Mouse (Mus musculus): ENCODE data around the gene Rnf166. TPM values are rescaled to one million over a fixed set of nuclear protein-coding genes. Genes with fewer than 3 reads are reported as not detected.

The Rnf166 gene
- polyA plus RNA-seq, 1 experiment: 36.3 TPM

DNA sequence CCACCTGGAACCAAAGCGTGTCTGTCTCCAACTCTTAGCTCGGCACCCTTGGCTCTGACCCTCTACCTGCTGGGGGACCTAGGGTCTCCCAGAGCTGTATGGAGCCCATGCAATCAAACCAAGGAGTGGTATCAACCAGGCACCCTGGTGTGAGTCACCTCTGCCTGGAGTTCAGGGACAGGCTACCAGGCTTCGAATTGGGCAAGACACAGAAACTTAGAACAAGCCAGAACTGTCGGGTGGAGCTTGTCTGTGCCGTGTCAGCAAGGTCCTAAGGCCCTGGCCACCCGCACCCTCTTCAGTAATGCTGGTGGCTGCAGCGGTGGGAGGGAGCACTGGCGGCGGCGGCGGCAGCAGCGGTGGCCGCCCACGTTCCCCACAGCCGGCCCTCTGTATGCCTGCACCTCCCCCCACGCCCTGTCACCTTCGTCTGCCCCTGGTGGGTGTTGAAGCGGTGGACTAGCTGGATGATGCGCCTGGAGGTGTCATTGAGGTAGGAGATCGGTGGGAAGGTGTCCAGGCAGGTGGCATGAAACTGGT is 39.2 kb downstream of the Rnf166 start:
- Histone ChIP-seq H3ac (ENCODE audit: control insufficient read depth, insufficient read length) (no peak overlapping the region), H3K4me2 (ENCODE audit: low read depth) (no peak overlapping the region), H3K4me3 (no peak overlapping the region), H3K79me2 (ENCODE audit: control insufficient read depth, insufficient read depth) (peaks cover 2% of the 10 kb centered on the region), H3K27me3 (ENCODE audit: control insufficient read depth, insufficient read depth, insufficient read length) (no peaks in the 10 kb centered on the region), H3K36me3 (ENCODE audit: control insufficient read depth, insufficient read depth) (peaks cover 18% of the 10 kb centered on the region)
- TF ChIP-seq TCF12 (IDR thresholded peaks at IDR 0.05; ENCODE audit: insufficient read depth, poor library complexity, severe bottlenecking): no peak
- no peak for TF ChIP-seq USF1 (IDR thresholded peaks at IDR 0.05; ENCODE audit: low read depth)
- no peak for TF ChIP-seq SRF (IDR thresholded peaks at IDR 0.05; ENCODE audit: control insufficient read depth, insufficient read length, low read depth)
- no peak for TF ChIP-seq POLR2AphosphoS2 (IDR thresholded peaks at IDR 0.05; ENCODE audit: insufficient read length, low read depth)
- TF ChIP-seq POLR2A (IDR thresholded peaks at IDR 0.05; ENCODE audit: insufficient read length, low read depth): no peak
- TF ChIP-seq REST (IDR thresholded peaks at IDR 0.05; ENCODE audit: insufficient read depth, insufficient read length): no peak
- TF ChIP-seq E2F4 (IDR thresholded peaks at IDR 0.05; ENCODE audit: insufficient read depth): no peak
- TF ChIP-seq MYOG (IDR thresholded peaks at IDR 0.05; ENCODE audit: control insufficient read depth in 1 of 3, insufficient read depth in 1 of 3, insufficient read length in 2 of 3, low read depth in 2 of 3): no peak
- TF ChIP-seq MAX (IDR thresholded peaks at IDR 0.05; ENCODE audit: low read depth): no peak
- TF ChIP-seq TCF3 (IDR thresholded peaks at IDR 0.05; ENCODE audit: insufficient read length, low read depth): no peak
- no peak for TF ChIP-seq MYOD1 (IDR thresholded peaks at IDR 0.05; ENCODE audit: control insufficient read depth in 1 of 3, insufficient read length in 2 of 3, low read depth in 2 of 3)
- no peak for TF ChIP-seq CEBPB (IDR thresholded peaks at IDR 0.05; ENCODE audit: insufficient read depth, poor library complexity, severe bottlenecking)

DNA sequence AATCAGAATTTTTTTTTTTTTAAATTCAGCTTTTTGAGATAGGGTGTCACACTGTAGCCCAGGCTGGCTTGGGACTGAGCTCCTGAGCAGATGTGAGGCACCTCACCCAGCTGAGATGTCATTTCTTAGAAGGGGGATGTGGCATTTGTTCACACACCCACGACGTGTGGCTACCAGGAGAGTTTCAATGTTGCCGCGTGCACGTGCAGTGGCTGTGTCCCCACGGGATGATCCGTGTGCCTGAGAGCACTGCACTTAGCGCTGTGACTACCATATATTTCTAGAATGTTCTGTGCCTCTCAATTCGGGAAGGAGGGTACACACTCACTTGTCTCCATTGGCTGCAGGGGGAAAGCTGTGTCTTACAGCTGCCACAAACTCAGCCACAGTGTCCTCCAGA is 39.7 kb downstream of the Rnf166 start:
- peaks cover 18% of the 10 kb centered on the region for H3K36me3 ChIP-seq (ENCODE audit: control insufficient read depth, insufficient read depth)
- H3K27me3 ChIP-seq (ENCODE audit: control insufficient read depth, insufficient read depth, insufficient read length): no peaks in the 10 kb centered on the region

DNA sequence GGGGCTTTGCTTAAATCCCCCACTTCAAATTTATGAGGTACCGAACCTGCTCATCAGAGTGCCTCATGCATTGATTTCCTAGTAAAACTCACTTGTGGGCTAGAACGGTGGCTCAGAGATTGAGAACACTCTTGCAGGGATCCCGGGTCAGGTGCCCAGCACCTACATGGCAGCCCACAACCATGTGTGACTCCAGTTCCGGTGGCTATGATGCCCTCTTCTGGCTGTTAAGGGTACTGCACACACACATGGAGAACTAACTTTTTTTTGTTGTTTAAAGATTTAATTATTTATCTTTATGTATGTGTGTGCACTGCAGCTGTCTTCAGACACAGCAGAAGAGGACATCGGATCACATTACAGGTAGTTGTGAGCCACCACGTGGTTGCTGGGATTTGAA is 40.5 kb downstream of the Rnf166 start:
- Histone ChIP-seq H3K4me2 (ENCODE audit: low read depth) (no peak overlapping the region), H3K79me2 (ENCODE audit: control insufficient read depth, insufficient read depth) (no peaks in the 10 kb centered on the region), H3K4me3 (no peak overlapping the region), H3ac (ENCODE audit: control insufficient read depth, insufficient read length) (no peak overlapping the region), H3K27me3 (ENCODE audit: control insufficient read depth, insufficient read depth, insufficient read length) (no peaks in the 10 kb centered on the region), H3K36me3 (ENCODE audit: control insufficient read depth, insufficient read depth) (peaks cover 18% of the 10 kb centered on the region)
- TF ChIP-seq TCF3 (IDR thresholded peaks at IDR 0.05; ENCODE audit: insufficient read length, low read depth): no peak
- no peak for TF ChIP-seq CEBPB (IDR thresholded peaks at IDR 0.05; ENCODE audit: insufficient read depth, poor library complexity, severe bottlenecking)
- TF ChIP-seq MYOD1 (IDR thresholded peaks at IDR 0.05; ENCODE audit: control insufficient read depth in 1 of 3, insufficient read length in 2 of 3, low read depth in 2 of 3): no peak

More for the DNA sequence above, 39.7 kb downstream of the Rnf166 start:
- no peak overlapping the region for H3K4me2 ChIP-seq (ENCODE audit: low read depth)
- no peaks in the 10 kb centered on the region for H3K79me2 ChIP-seq (ENCODE audit: control insufficient read depth, insufficient read depth)
- TF ChIP-seq USF1 (IDR thresholded peaks at IDR 0.05; ENCODE audit: low read depth) (no peak), SRF (IDR thresholded peaks at IDR 0.05; ENCODE audit: control insufficient read depth, insufficient read length, low read depth) (no peak), CEBPB (IDR thresholded peaks at IDR 0.05; ENCODE audit: insufficient read depth, poor library complexity, severe bottlenecking) (no peak), MYOD1 (IDR thresholded peaks at IDR 0.05; ENCODE audit: control insufficient read depth in 1 of 3, insufficient read length in 2 of 3, low read depth in 2 of 3) (no peak), TCF3 (IDR thresholded peaks at IDR 0.05; ENCODE audit: insufficient read length, low read depth) (no peak), TCF12 (IDR thresholded peaks at IDR 0.05; ENCODE audit: insufficient read depth, poor library complexity, severe bottlenecking) (no peak), POLR2A (IDR thresholded peaks at IDR 0.05; ENCODE audit: insufficient read length, low read depth) (no peak), POLR2AphosphoS2 (IDR thresholded peaks at IDR 0.05; ENCODE audit: insufficient read length, low read depth) (no peak), E2F4 (IDR thresholded peaks at IDR 0.05; ENCODE audit: insufficient read depth) (no peak)
- no peak overlapping the region for H3K4me3 ChIP-seq
- H3ac ChIP-seq (ENCODE audit: control insufficient read depth, insufficient read length): no peak overlapping the region

DNA sequence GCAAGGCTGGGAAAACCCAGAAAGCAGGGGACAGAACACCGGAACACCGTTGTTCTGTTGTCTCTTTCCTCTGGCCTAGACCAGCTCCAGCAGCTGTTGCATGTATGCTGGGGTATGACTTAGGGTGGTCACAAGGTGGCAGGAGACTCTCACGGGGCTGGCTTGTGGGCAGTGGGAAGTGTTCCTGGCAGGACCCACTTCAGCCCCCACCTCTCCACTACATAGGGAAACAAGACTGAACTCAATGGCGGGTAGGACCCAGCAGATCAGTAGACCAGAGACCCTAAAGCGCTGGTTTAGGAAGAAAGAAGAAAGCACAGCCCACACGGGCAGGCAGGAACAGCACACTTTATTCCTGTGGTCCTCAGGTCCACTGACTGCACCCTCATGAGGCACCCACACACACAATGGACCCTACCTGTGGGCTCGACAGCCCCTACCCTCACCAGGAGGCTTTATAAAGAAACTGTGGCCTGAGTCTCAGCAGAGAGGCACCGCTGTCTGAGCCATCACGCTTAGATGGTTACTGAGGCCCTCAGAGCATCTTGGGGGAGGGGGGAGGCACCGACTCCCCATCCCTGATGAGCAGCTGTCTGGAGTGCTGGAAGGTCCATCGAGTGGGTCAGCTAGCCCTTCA is 42.5 kb downstream of the Rnf166 start:
- no peak for TF ChIP-seq USF1 (IDR thresholded peaks at IDR 0.05; ENCODE audit: low read depth)
- TF ChIP-seq MAX (IDR thresholded peaks at IDR 0.05; ENCODE audit: low read depth): no peak
- TF ChIP-seq E2F4 (IDR thresholded peaks at IDR 0.05; ENCODE audit: insufficient read depth): no peak
- no peak for TF ChIP-seq MYOD1 (IDR thresholded peaks at IDR 0.05; ENCODE audit: control insufficient read depth in 1 of 3, insufficient read length in 2 of 3, low read depth in 2 of 3)
- TF ChIP-seq POLR2AphosphoS2 (IDR thresholded peaks at IDR 0.05; ENCODE audit: insufficient read length, low read depth): no peak
- TF ChIP-seq REST (IDR thresholded peaks at IDR 0.05; ENCODE audit: insufficient read depth, insufficient read length): no peak
- TF ChIP-seq CEBPB (IDR thresholded peaks at IDR 0.05; ENCODE audit: insufficient read depth, poor library complexity, severe bottlenecking): no peak
- no peak for TF ChIP-seq TCF3 (IDR thresholded peaks at IDR 0.05; ENCODE audit: insufficient read length, low read depth)
- no peak for TF ChIP-seq MYOG (IDR thresholded peaks at IDR 0.05; ENCODE audit: control insufficient read depth in 1 of 3, insufficient read depth in 1 of 3, insufficient read length in 2 of 3, low read depth in 2 of 3)
- TF ChIP-seq POLR2A (IDR thresholded peaks at IDR 0.05; ENCODE audit: insufficient read length, low read depth): no peak
- no peaks in the 10 kb centered on the region for H3K27me3 ChIP-seq (ENCODE audit: control insufficient read depth, insufficient read depth, insufficient read length)
- no peak overlapping the region for H3K4me2 ChIP-seq (ENCODE audit: low read depth)
- no peak overlapping the region for H3K4me3 ChIP-seq
- H3K36me3 ChIP-seq (ENCODE audit: control insufficient read depth, insufficient read depth): peaks cover 14% of the 10 kb centered on the region
- H3K79me2 ChIP-seq (ENCODE audit: control insufficient read depth, insufficient read depth): no peaks in the 10 kb centered on the region
- H3ac ChIP-seq (ENCODE audit: control insufficient read depth, insufficient read length): no peak overlapping the region

Data from myocyte (in vitro differentiated cells).